Mouse (Mus musculus): ENCODE results near the gene Fbf1. TPM values are rescaled to one million over a fixed set of nuclear protein-coding genes. Genes with fewer than 3 reads are reported as not detected.

Gene Fbf1
- 71.4 and 73.5 TPM in 2 replicates for polyA plus RNA-seq (2015; fragmentation: Nextera tagmentation; extraction: Ambion mirVana)

DNA sequence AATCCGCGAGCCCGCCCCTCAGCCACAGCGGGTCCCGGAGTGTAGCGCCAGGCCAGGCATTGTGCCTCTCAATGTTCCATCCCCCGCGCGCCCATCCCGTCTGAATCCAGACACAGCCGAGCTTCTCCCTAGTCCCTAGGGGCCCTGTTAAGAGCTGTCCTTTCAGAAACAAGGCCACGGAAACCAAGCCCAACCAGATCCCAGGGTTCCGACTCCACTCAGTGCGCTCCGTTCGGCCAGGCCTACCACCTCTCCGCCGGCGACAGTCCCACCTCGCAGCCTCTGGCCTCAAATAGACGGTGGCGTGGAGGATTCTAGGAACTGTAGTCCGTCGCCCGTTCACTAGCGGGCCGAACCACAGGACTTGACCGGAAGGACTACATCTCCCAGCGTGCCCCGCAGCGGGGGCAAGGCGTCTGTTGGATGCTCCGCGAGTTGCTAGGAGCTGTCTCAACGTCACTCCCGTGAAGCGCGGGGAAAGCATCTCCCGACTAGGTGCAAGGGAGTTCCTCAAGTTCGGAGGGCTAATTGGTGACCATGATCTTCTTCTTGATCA is at the start of gene Fbf1:
Fbf1 (minus strand) TSS at position 283 of the 556 bp plus-strand sequence.
- Histone ChIP-seq H3K9ac (replicated peaks) (peak within 1 kb of the TSS; percentile 88), H3K4me3 (peak within 1 kb of the TSS; percentile 84), H3K4me1 (peaks cover 27% of the 10 kb centered on the region), H3K9me3 (no peaks in the 10 kb centered on the region), H3K36me3 (peaks cover 20% of the 10 kb centered on the region), H3K27ac (replicated peaks) (peak within 1 kb of the TSS; percentile 92), H3K27me3 (no peaks in the 10 kb centered on the region), H3K4me2 (replicated peaks) (peak within 1 kb of the TSS; percentile 67)
- WGBS: under 1% methylated on average over 40 of the region's 40 CpGs
- ATAC-seq (replicated peaks): peak; percentile 99

DNA sequence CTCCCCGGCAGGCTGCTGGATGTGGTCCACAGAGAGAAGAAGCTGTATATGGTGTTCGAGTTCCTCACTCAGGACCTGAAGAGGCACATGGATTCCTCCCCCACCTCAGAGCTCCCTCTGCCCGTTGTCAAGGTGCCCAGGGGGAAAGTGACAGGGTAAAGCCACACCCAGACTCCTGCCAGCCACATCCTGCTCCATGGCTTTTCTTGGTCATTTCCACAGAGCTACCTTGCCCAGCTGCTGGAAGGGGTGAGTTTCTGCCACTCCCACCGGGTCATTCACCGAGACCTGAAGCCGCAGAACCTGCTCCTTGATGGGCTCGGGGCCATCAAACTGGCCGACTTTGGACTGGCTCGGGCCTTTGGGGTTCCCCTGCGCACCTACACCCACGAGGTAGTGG is 48.6 kb upstream of the Fbf1 start:
- Histone ChIP-seq H3K27me3 (peaks cover 10% of the 10 kb centered on the region), H3K27ac (replicated peaks) (no peak overlapping the region), H3K4me3 (no peak overlapping the region), H3K9me3 (no peaks in the 10 kb centered on the region), H3K4me1 (peaks cover 18% of the 10 kb centered on the region), H3K9ac (replicated peaks) (no peak overlapping the region), H3K4me2 (replicated peaks) (no peak overlapping the region), H3K36me3 (no peaks in the 10 kb centered on the region)
- 82% methylated on average over 11 of the region's 11 CpGs for WGBS
- ATAC-seq (replicated peaks): no peak

DNA sequence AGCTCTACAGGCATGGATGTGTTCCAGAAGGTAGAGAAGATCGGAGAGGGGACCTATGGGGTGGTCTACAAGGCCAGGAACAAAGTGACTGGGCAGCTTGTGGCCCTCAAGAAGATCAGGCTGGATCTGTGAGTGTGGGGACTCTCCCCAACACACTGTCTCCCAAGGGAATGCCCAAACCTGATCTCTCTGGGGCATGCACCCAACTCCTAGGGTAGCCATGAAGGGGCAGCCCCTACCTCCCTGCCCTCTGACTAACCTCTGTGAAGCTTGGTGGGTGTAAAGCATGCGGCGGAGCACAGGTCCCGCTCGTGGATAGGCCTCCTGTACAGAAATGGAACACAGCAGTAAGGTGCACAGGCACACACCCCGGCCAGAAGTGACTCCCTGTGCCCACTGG is 48.0 kb upstream of the Fbf1 start:
- Histone ChIP-seq H3K4me2 (replicated peaks) (no peak overlapping the region), H3K4me1 (peaks cover 18% of the 10 kb centered on the region), H3K9me3 (no peaks in the 10 kb centered on the region), H3K27me3 (peaks cover 5% of the 10 kb centered on the region), H3K27ac (replicated peaks) (no peak overlapping the region), H3K9ac (replicated peaks) (no peak overlapping the region), H3K4me3 (no peak overlapping the region), H3K36me3 (no peaks in the 10 kb centered on the region)
- 86% methylated on average over 6 of the region's 6 CpGs for WGBS
- ATAC-seq (replicated peaks): no peak

DNA sequence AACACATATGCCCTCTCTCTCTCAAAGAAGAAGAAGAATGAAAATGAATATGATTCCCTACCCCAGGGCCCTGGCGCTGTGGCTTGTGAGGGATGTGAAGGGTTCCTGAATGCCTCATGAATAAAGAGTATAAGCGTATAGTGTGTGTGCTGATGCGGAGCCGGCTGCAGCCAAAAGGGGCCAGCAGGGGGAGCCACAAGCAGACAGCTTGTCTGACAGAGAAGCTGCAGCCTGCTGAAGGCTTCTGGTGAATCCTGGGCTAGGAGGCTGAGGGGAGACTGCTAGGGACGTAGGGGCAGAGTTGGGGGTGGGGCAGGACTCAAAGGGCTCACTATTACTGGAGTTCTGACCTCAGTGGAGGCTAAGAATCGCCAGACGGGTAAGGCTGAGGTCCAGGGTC is 47.2 kb upstream of the Fbf1 start:
- Histone ChIP-seq H3K4me1 (peaks cover 18% of the 10 kb centered on the region), H3K9me3 (no peaks in the 10 kb centered on the region), H3K4me3 (no peak overlapping the region), H3K36me3 (no peaks in the 10 kb centered on the region), H3K27me3 (no peaks in the 10 kb centered on the region), H3K27ac (replicated peaks) (no peak overlapping the region), H3K9ac (replicated peaks) (no peak overlapping the region), H3K4me2 (replicated peaks) (no peak overlapping the region)
- WGBS: 81% methylated on average over 7 of the region's 7 CpGs
- no peak for ATAC-seq (replicated peaks)

DNA sequence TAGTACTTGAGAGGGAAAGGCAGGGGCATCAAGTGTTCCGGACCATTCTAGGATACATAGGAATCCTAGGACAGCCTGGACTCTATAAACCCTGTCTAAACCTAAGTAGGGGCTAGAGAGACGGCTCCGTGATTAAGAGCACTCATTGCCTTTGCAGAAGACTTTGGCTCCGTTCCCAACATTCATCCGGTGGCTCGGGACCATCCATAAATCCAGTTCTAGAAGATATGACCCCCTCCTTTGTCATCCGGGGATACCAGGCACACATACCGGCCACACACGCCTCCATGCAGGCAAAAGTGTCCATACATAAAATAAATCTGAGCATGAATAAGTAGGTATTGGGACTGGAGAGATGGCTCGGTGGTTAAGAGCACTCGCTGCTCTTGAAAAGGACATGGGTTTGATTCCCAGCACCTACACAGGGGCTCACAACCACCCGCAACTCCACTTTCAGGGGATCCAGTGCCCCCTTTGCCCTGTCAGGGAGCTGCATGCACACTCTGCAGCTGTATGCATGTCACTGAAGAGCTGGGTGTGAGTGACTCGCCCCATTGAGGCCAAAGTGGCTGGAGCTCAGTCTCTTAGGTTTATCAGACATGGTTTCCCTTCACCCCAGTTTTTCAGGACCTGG is 46.0 kb upstream of the Fbf1 start:
- Histone ChIP-seq H3K27me3 (no peaks in the 10 kb centered on the region), H3K9me3 (no peaks in the 10 kb centered on the region), H3K36me3 (no peaks in the 10 kb centered on the region), H3K9ac (replicated peaks) (no peak overlapping the region), H3K4me1 (peaks cover 9% of the 10 kb centered on the region), H3K27ac (replicated peaks) (no peak overlapping the region), H3K4me2 (replicated peaks) (no peak overlapping the region), H3K4me3 (no peak overlapping the region)
- no peak for ATAC-seq (replicated peaks)
- WGBS: 88% methylated on average over 13 of the region's 13 CpGs

DNA sequence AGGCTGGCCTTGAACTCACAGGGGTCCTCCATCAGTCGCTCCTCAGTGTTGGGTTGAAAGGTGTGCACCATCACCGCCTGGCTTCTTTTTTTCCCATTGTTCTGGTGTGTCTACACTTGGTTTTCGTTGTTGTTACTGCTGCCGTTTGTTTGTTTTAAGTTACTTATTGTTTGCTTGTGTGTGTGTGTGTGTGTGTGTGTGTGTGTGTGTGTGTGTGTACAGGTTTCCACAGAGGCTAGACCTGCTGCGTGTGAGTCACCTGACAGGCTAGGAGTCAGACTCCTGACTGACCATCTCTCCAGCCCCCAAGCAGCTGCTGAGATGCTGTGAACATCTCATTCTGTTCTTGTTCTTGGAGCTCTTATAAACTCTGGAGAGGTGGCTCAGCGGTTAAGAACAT is 44.9 kb upstream of the Fbf1 start:
- Histone ChIP-seq H3K27me3 (no peaks in the 10 kb centered on the region), H3K4me2 (replicated peaks) (no peak overlapping the region), H3K9ac (replicated peaks) (no peak overlapping the region), H3K36me3 (no peaks in the 10 kb centered on the region), H3K4me1 (no peaks in the 10 kb centered on the region), H3K4me3 (no peak overlapping the region), H3K9me3 (no peaks in the 10 kb centered on the region), H3K27ac (replicated peaks) (no peak overlapping the region)
- WGBS: 93% methylated on average over 6 of the region's 6 CpGs
- ATAC-seq (replicated peaks): no peak

DNA sequence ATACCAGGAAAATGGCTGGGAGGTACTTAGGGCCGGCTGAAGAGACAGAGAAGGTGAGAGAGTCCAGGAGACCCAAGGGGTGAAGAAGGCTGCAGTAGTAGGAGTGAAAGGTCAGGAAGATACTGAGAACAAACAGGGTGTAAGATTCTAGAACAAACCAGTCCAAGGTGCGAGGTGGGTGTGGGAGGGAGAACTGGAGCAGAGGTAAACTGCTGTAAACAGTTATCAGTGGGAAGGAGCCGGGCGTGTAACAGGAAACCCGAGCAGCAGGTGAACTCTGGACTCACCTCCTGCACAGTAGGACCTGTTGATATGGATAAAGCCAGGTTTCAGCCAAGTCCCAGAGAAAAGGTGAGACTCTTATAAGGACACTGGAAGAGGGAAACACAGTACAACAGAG is 42.7 kb upstream of the Fbf1 start:
- Histone ChIP-seq H3K4me2 (replicated peaks) (no peak overlapping the region), H3K9ac (replicated peaks) (no peak overlapping the region)
- no peak for ATAC-seq (replicated peaks)

DNA sequence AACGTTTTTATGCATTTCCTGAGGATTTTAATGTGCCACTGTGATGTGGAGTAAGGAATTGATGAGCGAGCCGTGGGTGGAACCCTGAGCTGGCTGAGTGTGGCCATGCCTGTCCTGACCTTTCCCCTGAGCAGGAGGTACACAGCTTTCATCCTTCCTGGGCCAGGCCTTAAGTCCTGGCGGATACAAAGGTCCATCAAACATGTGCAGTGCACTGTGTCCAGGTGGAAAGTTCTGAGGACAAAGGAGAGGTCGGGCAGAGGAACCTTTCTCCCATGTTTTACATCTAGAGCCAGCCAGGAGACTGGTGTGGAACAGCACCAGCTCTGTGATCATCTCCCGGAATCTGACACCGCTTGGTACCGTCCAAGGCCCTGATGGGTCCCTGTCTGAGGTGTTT is 41.3 kb upstream of the Fbf1 start:
- Histone ChIP-seq H3K4me1 (no peaks in the 10 kb centered on the region), H3K9me3 (no peaks in the 10 kb centered on the region), H3K4me2 (replicated peaks) (no peak overlapping the region), H3K4me3 (no peak overlapping the region), H3K27me3 (no peaks in the 10 kb centered on the region), H3K9ac (replicated peaks) (no peak overlapping the region), H3K36me3 (peaks cover 22% of the 10 kb centered on the region), H3K27ac (replicated peaks) (no peak overlapping the region)
- ATAC-seq (replicated peaks): no peak
- 81% methylated on average over 8 of the region's 8 CpGs for WGBS

More for the DNA sequence above, 42.7 kb upstream of the Fbf1 start:
- H3K4me1 ChIP-seq: no peaks in the 10 kb centered on the region
- no peak overlapping the region for H3K27ac ChIP-seq (replicated peaks)
- H3K4me3 ChIP-seq: no peak overlapping the region
- H3K36me3 ChIP-seq: peaks cover 14% of the 10 kb centered on the region
- WGBS: 76% methylated on average over 5 of the region's 5 CpGs
- no peaks in the 10 kb centered on the region for H3K27me3 ChIP-seq
- no peaks in the 10 kb centered on the region for H3K9me3 ChIP-seq

DNA sequence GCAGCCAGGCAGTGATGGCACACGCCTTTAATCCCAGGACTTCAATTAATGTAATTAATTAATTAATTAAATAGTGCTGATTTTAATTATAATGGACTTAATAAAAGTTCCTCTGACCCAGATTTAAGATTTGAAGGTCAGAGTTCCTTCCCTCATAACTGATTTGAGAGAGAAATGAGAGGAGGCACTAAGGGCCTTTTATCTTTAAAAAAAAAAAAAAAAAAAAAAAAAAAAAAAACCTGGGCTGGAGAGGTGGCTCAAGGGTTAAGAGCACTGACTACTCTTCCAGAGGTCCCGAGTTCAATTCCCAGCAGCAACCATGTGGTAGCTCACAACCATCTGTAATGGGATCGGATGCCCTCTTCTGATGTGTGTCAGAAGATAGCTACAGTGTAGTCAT is 40.7 kb upstream of the Fbf1 start:
- Histone ChIP-seq H3K36me3 (peaks cover 22% of the 10 kb centered on the region), H3K9me3 (no peaks in the 10 kb centered on the region), H3K9ac (replicated peaks) (no peak overlapping the region), H3K27ac (replicated peaks) (no peak overlapping the region), H3K27me3 (no peaks in the 10 kb centered on the region), H3K4me2 (replicated peaks) (no peak overlapping the region), H3K4me3 (no peak overlapping the region), H3K4me1 (no peaks in the 10 kb centered on the region)
- ATAC-seq (replicated peaks): no peak
- WGBS: 82% methylated on average over 3 of the region's 3 CpGs

DNA sequence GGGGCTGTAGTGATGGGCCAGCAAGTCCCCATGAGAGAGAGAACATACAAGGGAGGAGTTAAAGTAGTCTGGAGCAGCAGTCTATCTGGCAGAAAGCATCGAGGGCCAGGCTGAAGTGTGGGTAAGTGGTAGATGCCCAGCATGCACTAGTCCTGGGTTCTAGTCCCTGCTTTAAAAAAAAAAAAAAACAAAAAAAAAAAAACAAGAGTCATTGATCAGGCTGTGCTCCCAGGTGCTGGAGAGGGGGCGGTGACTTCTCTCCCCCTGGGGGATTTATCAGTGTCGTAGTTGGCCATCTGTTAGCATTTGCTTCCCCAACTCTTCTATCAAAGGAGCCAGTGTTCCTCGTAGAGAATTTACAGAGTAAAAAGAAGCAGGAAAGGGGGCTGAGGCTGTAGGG is 38.7 kb upstream of the Fbf1 start:
- Histone ChIP-seq H3K4me2 (replicated peaks) (no peak overlapping the region), H3K9ac (replicated peaks) (no peak overlapping the region), H3K27ac (replicated peaks) (no peak overlapping the region), H3K9me3 (no peaks in the 10 kb centered on the region), H3K36me3 (peaks cover 22% of the 10 kb centered on the region), H3K4me1 (no peaks in the 10 kb centered on the region), H3K27me3 (no peaks in the 10 kb centered on the region), H3K4me3 (no peak overlapping the region)
- ATAC-seq (replicated peaks): no peak
- WGBS: 82% methylated on average over 4 of the region's 4 CpGs

DNA sequence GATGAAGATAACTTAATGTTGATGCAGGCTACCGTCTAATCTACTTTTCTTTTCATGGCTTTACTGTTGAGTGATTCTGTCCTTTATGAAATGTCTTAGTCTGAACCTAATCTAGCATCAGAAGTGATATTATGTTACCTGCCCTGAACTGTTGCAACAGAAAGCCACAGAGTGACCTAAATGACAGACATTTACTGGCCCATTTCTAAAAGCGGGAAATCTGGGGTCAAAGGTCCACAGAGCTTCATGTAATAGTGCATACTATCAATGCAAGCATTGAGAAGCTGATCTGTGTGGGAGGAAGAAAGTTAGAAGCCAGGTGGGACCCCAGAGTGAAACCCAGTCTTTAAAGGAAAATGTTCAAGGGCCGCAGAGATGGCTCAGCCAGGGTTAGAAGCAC is 35.2 kb upstream of the Fbf1 start:
- Histone ChIP-seq H3K4me2 (replicated peaks) (no peak overlapping the region), H3K4me3 (no peak overlapping the region), H3K9me3 (no peaks in the 10 kb centered on the region), H3K27ac (replicated peaks) (no peak overlapping the region), H3K36me3 (peaks cover 22% of the 10 kb centered on the region), H3K27me3 (no peaks in the 10 kb centered on the region), H3K4me1 (peaks cover 7% of the 10 kb centered on the region), H3K9ac (replicated peaks) (no peak overlapping the region)
- 94% methylated on average over 3 of the region's 3 CpGs for WGBS
- no peak for ATAC-seq (replicated peaks)

DNA sequence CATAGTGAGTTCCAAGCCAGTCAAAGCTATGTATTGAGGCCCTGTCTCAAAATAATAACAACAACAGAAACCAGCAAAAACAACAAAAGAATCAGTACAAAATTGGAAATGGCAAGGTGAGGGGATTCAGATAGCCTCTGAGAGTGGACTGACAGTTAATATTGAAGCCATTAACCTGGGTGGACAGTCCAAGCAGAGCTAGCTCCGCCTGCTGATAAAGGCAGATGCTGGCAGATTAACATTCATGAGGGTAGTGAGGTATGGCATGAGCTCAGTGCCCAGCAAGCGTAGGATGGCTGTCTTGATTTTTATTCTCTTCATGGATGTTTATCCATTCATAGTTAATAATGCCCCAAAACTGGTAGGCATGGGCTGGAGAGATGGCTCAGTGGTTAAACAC is 33.2 kb upstream of the Fbf1 start:
- WGBS: 85% methylated on average over 2 of the region's 2 CpGs
- H3K9me3 ChIP-seq: no peaks in the 10 kb centered on the region
- H3K4me1 ChIP-seq: peaks cover 27% of the 10 kb centered on the region
- no peaks in the 10 kb centered on the region for H3K27me3 ChIP-seq
- H3K4me3 ChIP-seq: no peak overlapping the region
- H3K36me3 ChIP-seq: peaks cover 11% of the 10 kb centered on the region
- no peak for ATAC-seq (replicated peaks)
- no peak overlapping the region for H3K9ac ChIP-seq (replicated peaks)
- H3K27ac ChIP-seq (replicated peaks): no peak overlapping the region
- H3K4me2 ChIP-seq (replicated peaks): no peak overlapping the region

Measured in forebrain, embryonic 15.5 days (tissue).